Mouse (Mus musculus): ENCODE data around the gene Notch4.
"Not testable (repeated sequence)": the region's sequence is repeated elsewhere in the genome, so short reads cannot be mapped to it uniquely, and the experiment has no call there.

The Notch4 gene

DNA sequence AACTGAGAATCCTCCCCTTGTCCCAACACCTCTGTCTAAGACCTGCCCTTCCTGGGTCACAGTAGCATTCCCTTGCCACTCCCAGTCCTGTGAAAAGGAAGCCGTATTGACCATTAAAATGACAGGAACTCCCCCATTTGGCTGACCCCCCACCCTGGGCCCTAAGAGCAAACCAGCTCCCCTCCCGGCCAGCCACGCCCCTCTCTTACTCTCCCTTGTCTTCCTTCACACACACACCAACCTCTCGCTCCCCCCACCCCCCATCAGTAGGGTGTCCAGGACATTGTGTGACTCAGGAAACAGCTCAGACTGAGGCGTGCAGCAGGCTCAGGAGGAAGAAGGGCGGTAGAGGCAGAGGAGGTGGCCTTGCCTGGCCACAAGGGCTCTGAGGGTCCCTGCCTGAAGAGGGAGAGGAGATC, at the start of gene Notch4:
Notch4 (plus strand) TSS at position 266 of the 419 bp plus-strand sequence.
- CTCF ChIA-PET, result interaction anchor here (1.1 kb wide), 1 partner anchor 8 kb away, joined by 4 read pairs; no protein-coding TSS in a partner anchor

DNA sequence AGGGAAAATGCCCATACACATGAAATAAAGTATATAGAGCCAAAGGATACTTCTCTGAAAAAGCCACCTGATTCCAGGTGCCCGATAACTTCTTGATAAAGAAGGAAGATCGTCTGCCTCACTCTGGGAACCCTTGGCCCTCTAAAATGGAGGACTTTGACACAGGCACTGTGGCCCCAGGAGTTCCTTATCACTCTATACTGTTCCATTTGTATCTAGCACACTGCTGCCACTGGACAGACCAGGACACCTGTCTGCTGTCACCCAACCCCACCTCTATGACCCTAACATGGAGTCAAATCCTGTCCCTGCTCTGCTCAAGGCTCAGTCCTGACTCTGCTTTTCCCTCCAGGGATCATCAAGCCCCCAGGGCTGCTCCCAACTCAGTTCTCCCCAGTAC, 47.6 kb upstream of the Notch4 start:
- CTCF ChIA-PET, result no interaction called here

DNA sequence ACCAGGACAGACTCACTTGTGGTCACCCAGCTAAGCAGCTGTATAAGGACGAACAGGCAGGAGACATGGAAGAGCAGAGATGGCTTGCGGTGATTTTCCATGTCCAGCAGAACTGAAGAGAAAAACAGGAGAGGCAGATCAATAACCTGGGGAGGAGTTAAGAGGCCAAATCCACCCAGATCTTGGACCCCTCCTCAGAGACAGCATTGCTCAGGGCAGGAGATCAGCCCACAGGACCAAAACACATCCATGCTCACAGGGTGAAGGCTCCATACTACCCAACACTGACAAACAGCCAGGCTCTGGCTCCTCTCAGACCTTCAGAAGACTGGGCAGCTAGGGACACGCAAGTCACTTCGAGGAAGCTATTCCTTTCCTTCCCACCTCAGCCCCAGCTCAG, 46.8 kb upstream of the Notch4 start, which contains the start of gene Btnl6:
Btnl6 (minus strand) TSS at position 101 of the 400 bp plus-strand sequence.
- CTCF ChIA-PET, result interaction anchor here (0.6 kb wide), 1 partner anchor 409 kb away, joined by 3 read pairs; no protein-coding TSS in a partner anchor

DNA sequence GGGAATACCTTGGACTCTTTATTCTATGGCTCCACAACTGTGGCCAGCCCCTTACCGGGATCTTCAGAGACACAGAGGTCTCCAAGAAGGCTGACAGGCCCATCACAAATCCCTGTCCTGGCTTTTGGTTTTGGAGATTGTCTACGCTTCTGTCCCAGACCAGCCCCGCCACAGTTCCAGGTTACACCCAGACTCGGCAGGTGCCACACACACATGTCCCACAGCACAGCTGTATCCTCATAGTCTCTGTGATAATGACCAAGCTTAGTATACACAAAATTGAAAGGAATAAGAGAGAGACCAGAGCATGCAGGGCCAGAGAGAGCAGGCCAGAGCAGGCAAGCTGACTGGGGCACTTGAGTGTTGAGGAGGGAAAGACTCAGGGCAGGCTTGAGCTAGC, 46.3 kb upstream of the Notch4 start:
- CTCF ChIA-PET, result interaction anchor here (0.6 kb wide), 1 partner anchor 409 kb away, joined by 3 read pairs; no protein-coding TSS in a partner anchor

DNA sequence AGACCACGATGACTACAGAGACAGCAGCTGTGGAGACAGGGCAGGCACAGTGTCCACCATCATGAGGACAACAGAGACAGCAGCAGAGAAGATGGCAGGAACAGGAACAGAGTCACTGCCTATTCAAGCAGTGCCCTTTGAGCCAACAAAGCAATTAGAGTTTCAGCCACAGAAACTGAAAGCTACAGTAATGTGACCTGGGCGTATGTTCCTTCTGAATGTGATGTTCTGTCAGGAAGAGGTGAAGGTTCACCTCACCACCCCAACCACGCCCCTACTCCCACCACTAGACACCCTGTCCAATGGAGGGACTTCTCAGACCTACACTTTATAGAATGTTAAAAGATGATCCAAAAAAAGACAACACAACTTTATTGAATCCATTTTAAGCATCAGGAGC, 45.5 kb upstream of the Notch4 start:
- CTCF ChIA-PET, result not testable (repeated sequence)

DNA sequence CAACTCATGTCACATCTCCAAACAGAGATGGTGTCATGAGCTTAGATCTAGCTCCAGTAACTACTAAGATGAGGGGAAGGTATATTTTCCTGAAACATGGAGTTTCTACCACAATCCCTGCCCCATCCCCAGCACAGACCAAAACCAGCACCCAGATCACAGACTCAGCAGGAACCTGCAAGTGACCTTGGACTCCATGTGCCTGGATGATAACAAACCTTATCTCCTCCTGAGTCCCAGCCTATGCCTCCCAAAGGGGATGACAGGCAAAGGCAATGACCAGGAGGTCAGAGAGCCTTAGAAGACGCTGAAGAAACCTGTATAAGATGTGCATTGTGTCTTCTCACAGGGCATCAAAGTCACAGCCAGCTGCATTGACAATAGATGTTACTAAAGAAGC, 45.1 kb upstream of the Notch4 start:
- CTCF ChIA-PET, result no interaction called here

DNA sequence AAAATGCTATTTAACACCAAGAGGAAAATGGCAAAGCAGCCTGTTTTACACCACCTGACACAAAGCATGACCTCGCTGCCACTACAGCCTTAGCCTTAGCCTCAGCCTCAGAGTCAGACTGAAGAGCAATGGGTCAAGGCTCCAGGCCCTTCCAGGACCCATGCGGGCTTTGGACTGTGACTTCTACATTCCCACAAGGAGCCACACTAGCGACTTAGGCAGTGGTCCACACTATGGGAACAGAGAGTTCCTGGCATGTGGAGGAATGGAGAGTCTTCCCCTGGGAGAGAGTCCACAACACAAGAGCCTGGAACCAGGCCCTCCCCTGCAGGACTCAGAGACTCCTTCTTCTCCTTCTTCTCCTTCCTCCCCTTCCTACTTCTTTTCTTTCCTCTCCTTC, 31.4 kb upstream of the Notch4 start:
- CTCF ChIA-PET, result no interaction called here

DNA sequence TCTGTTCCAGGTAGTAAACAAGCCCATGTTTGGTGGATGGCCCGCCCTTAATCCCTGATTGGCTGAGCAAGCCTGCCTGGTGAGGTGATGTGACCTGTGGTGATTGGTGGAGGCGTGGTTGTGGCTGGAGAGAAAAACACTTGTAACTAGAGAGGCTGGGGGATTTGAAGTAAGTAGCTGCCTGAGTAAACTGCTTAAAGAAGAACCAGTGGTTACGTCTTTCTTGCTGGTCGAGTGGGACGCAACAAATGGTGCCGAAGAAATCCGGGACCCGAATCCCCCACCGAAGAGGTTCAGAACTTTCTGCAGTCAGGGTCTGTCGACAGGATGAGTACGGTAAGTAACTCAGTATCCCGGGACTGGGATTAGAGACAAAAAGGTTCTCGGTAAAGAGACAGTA, 20.5 kb upstream of the Notch4 start:
- CTCF ChIA-PET, result not testable (repeated sequence)

DNA sequence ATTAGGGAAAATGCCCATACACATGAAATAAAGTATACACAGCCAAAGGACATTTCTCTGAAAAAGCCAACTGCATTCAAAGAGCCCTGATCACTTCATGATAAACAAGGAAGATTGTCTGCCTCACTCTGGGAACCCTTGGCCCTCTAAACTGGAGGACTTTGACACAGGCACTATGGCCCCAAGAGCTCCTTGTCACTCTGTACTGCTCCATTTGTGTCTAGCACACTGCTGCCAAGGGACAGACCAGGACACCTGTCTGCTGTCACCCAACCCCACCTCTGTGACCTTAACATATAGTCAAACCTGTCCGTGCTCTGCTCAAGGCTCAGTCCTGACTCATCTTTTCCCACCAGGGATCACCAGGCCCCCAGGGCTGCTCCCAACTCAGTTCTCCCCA, 17.3 kb upstream of the Notch4 start:
- CTCF ChIA-PET, result no interaction called here

DNA sequence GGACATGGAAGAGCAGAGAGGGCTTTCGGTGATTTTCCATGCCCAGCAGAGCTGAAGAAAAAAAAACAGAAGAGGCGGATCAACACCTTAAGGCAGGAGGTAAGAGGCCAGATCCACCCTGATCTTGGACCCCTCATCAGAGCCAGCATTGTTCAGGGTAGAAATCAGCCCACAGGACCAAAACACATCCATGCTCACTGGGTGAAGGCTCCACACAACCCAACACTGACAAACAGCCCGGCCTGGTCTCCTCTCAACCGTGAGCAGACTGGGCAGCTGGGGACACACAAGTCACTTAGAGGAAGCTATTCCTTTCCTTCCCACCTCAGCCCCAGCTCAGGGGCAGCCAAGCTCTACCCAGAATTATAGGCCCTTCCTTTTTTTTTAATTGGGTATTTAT, 16.5 kb upstream of the Notch4 start:
- CTCF ChIA-PET, result no interaction called here

DNA sequence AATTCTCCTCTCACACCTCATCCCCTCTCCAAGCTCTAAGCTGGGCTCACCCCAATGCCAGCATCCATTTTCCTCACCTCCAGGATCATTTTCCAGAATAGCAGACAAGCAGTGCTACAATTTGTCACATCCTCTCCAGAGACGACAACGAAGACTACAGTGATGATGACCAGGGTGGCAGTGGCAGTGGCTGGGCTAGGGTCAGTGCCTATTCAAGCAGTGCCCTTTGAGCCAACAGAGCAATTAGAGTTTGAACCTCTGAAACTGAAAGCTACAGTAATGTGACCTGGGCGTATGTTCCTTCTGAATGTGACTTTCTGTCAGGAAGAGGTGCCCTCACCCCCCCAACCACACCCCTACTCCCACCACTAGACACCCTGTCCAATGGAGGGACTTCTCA, 14.9 kb upstream of the Notch4 start:
- CTCF ChIA-PET, result interaction anchor here (0.6 kb wide), 1 partner anchor 709 kb away, joined by 4 read pairs; no protein-coding TSS in a partner anchor

DNA sequence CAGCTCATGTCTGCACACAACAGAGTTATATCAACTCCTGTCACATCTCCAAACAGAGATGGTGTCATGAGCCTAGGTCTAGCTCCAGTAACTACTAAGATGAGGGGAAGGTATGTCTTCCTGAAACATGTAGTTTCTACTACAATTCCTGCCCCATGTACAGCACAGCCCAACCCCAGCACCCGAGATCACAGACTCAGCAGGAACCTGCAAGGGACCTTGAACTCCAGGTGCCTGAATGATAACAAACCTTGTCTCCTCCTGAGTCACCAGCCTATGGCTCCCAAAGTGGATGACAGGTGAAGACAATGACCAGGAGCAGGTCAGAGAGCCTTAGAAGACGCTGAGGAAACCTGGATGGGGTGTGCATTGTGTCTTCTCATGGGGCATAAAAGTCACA, 14.2 kb upstream of the Notch4 start:
- CTCF ChIA-PET, result no interaction called here

DNA sequence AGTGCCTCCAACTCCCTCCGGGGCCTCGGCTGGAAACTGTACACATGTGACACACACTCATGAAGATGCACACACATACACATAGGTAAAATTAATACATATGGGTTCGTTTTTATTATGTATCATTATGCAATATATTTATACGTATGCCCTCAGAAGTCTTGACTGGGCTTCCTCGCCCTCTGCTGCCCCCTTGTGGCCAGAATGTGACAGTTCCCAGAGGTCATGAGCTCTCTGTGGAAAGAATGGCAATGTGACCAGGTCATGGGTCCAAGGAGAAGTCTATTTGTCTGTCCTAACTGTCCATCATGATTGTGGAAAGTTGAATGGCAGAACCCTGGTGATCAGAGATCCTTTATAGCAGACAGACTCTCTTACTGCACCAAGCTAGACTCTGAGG, 8.6 kb upstream of the Notch4 start:
- CTCF ChIA-PET, result no interaction called here

DNA sequence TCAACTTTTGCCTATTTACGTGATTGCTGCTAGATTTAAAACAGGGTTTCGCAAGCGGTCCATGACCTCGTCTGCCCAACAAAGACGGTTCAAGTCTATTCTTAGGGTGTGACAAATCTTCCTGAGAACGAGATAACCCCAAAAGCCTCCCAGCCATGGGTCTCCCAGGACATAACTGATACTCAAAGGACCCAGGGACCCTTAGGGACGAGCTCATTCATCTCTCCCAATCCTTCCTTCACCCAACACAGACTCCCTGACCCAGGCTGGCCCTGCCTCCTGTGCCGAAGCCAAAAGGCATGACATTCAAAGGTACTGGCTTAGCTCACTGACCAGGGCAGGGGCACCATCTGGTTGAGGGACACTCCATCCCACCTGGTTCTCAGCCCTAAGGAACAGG, 7.7 kb upstream of the Notch4 start:
- CTCF ChIA-PET, result interaction anchor here (0.8 kb wide), 1 partner anchor 8 kb away, joined by 4 read pairs; the partner anchor contains the start of gene Notch4

DNA sequence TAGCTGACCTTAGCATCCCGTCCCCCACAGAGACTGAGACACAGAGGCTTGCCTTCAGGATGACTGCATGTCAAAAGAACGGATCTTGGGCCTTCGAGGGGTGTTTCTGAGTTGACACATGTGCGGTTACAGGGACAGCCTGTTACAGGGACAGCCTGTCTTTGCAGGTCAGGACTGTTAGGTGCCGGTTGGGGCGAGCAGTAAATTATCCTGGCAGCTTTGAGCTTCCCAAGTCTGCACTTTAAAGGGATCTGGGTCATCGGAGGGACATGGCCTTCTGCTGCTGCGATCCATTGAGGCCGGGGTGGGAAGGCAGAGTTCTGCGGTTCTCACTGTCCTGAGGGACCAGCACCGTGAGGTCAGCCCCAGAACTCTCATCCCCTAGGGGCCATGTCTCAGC, 6.7 kb upstream of the Notch4 start:
- CTCF ChIA-PET, result no interaction called here

DNA sequence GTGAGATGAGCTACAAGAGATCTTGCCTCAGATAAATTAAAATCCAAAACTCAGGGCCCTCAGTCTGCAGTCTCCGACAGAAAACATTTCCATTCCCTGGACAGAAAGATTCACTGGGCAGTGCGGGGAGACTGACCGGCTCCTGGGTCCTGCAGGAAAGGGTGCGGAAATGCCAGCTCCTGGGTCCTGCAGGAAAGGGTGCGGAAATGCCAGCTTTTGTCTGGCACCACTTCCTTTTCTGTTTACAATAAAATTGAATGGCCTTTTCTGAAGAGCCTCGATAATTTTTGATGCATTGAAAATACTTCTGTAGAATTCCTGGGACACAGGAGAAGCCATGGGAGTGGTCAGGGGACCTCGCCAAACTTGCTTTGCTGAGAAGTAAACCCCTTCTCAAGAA, 5.0 kb upstream of the Notch4 start:
- CTCF ChIA-PET, result interaction anchor here (0.6 kb wide), 1 partner anchor 320 kb away, joined by 3 read pairs; no protein-coding TSS in a partner anchor

DNA sequence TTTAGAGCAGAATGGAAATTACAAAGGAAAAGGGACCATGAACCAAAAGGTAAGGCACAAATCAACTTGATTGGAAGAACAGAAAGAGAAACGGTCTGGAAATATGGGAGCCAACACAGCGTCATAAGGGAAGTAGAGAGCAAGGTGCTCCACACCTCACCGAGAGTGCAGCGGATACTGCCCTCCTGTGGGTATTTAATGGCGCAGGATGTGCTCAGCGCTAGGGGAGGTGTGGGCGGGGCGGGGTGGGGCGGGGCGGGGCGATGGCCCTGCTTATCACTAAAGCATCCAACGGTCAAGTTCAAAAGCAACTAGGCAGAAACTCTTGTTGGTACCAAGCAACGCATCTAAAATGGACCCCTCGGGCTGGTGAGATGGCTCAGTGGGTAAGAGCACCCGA, 4.2 kb upstream of the Notch4 start:
- CTCF ChIA-PET, result no interaction called here

DNA sequence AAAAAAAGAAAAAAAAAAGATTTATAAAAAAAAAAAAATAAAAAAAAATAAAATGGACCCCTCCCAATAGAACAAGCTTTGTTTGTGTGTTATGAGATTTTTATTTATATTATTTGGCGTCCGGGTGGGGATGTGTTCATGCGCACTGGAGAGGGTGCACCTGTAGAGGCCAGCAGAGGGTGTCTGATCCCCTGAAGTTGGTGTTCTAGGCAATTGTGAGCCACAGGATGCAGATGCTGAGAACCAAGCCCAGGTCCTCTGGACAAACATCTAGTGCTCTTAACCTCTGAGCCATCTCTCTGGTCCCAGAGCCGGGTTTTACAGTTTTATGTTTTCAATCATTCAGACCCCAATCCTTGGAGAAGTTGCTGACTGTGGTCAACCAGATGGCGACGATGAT, 3.6 kb upstream of the Notch4 start:
- CTCF ChIA-PET, result interaction anchor here (0.6 kb wide), 2 partner anchors 71 to 319 kb away, joined by 3 to 8 read pairs; partner anchors contain the start of gene Zbtb12

DNA sequence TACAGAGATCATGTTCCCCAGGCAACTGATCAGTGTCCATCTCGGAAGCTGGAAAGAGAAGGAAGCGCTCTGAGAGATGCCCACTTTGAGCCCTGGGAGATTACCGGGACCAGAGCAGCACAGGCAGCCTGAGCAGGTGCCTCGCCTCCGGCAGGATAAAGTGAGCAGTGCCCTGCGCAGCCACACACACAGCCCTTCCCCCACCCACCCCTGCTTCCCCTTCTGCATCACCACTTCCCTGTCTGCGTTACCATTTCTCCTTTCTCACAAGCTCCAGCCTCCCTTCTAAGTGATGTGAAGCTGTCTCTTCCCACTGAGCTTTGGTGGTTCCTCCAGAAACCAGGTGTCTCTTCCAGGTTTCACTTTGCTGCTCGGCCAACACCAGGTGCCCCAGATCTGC, 2.9 kb upstream of the Notch4 start:
- CTCF ChIA-PET, result interaction anchor here (0.6 kb wide), 1 partner anchor 318 kb away, joined by 8 read pairs; the partner anchor contains the start of gene Zbtb12

DNA sequence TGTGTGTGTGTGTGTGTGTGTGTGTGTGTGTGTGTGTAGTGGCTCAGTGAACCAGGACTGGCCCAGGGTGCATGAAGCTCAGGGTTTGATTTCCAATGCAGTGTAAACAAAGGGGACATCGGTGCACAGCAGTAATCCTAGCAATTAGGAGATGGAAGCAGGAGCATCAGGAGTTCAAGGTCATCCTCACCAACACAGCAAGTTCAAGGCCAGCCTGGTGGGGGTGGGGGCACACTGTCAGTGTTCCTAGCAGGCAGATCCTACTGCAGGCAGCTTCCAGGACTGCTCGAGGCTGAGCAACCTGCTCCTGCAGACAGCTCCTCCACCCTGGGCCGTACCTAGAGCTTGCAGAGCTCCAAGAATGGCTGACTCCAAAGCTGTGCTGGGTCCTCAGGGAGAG, 1.5 kb upstream of the Notch4 start:
- CTCF ChIA-PET, result interaction anchor here (0.6 kb wide), 1 partner anchor 528 kb away, joined by 4 read pairs; no protein-coding TSS in a partner anchor

DNA sequence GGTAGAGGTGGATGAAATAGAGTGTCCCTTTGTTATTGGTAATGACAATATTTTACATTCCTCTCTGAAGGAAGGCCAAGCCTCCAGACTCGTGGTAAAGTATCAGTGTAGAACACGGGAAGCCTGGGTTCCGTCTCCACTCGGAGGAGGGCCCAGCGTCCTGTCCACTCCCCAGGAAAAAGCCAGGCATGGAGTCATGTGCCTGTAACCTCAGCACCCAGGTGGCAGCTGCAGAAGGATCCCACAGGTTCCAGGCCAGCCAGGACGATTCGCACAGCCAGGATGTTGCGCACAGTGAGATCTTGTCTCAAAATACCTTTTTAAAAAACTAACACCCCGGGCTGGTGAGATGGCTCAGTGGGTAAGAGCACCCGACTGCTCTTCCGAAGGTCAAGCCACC, 714 bp upstream of the Notch4 start:
- CTCF ChIA-PET, result no interaction called here

DNA sequence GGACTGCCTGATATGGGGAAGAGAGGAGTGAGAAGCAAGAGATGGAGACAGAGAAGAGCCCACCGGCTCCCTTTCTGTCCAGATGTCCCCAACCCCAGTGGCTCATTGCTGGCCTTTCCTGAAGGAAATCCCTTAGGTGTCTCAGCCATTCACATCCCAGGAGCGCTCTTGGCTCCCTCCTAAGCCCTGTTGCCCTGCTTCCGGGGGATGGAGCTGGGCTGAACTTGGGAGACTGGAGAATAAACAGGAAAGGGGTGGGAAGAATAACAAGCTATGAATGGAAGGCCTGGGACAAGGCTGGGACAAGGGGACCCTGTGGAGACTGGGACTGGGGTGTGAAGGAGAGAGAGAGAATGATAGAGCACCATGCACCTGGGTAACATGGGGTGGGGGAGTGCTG, 728 bp downstream of the Notch4 start:
- CTCF ChIA-PET, result interaction anchor here (1.1 kb wide), 1 partner anchor 9 kb away, joined by 4 read pairs; no protein-coding TSS in a partner anchor

DNA sequence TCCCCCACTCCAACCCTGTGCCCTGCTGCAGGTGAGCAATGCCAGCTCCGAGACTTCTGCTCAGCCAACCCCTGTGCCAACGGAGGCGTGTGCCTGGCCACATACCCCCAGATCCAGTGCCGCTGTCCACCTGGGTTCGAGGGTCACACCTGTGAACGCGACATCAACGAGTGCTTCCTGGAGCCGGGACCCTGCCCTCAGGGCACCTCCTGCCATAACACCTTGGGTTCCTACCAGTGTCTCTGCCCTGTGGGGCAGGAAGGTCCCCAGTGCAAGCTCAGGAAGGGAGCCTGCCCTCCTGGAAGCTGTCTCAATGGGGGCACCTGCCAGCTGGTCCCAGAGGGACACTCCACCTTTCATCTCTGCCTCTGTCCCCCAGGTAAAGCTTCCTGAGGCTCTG, 3.2 kb downstream of the Notch4 start:
- CTCF ChIA-PET, result no interaction called here

DNA sequence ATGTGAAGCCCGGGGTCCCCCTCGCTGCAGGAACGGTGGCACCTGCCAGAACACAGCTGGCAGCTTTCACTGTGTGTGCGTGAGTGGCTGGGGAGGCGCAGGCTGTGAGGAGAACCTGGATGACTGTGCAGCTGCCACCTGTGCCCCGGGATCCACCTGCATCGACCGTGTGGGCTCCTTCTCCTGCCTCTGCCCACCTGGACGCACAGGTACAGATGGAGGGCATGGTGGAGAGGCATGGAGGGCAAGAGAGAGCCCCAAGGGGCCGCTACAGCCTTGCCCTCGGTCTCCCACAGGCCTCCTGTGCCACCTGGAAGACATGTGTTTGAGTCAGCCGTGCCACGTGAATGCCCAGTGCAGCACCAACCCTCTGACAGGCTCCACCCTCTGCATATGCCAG, 4.4 kb downstream of the Notch4 start:
- CTCF ChIA-PET, result no interaction called here
